Mouse (Mus musculus) thymus, postnatal 14 days (tissue): ENCODE data around the gene Rangap1.
"Not testable (repeated sequence)": the region's sequence is repeated elsewhere in the genome, so short reads cannot be mapped to it uniquely, and the experiment has no call there.

ENCODE experiments used
- DNase-seq: peaks from one replicate; pipeline ENCODE4 v3.0.0; 2021

Gene Rangap1

GRCm38 (mm10) chr15:81744992-81745600, at the start of gene Rangap1, which contains the start of gene Zc3h7b:
Gene Rangap1, minus strand, starts transcription at chr15:81745530.
Gene Zc3h7b, plus strand, starts transcription at chr15:81745057.
- DNase-seq, result peak; percentile 77

GRCm38 (mm10) chr15:81792444-81792843, 47.1 kb upstream of the Rangap1 start:
- DNase-seq, result no peak

- no peak for DNase-seq
Measured at GRCm38 (mm10) chr15:81787525-81787924, 42.2 kb upstream of the Rangap1 start.

- no peak for DNase-seq
Measured at GRCm38 (mm10) chr15:81785701-81786100, 40.4 kb upstream of the Rangap1 start.

- no peak for DNase-seq
Measured at GRCm38 (mm10) chr15:81784762-81785161, 39.4 kb upstream of the Rangap1 start.

- DNase-seq, result no peak
Measured at GRCm38 (mm10) chr15:81781816-81782215, 36.5 kb upstream of the Rangap1 start.

- DNase-seq, result no peak
Measured at GRCm38 (mm10) chr15:81776631-81777422, 31.5 kb upstream of the Rangap1 start.

GRCm38 (mm10) chr15:81774505-81775171, 29.3 kb upstream of the Rangap1 start:
- DNase-seq, result no peak

- DNase-seq, result no peak
Measured at GRCm38 (mm10) chr15:81772431-81773120, 27.2 kb upstream of the Rangap1 start.

- no peak for DNase-seq
Measured at GRCm38 (mm10) chr15:81769037-81769436, 23.7 kb upstream of the Rangap1 start.

GRCm38 (mm10) chr15:81766439-81766838, 21.1 kb upstream of the Rangap1 start:
- no peak for DNase-seq

GRCm38 (mm10) chr15:81765651-81766050, 20.3 kb upstream of the Rangap1 start:
- DNase-seq, result no peak

- no peak for DNase-seq
Measured at GRCm38 (mm10) chr15:81764573-81764972, 19.2 kb upstream of the Rangap1 start.

GRCm38 (mm10) chr15:81761959-81762358, 16.6 kb upstream of the Rangap1 start:
- no peak for DNase-seq

GRCm38 (mm10) chr15:81761381-81761780, 16.1 kb upstream of the Rangap1 start:
- no peak for DNase-seq

GRCm38 (mm10) chr15:81760361-81761079, 15.2 kb upstream of the Rangap1 start:
- no peak for DNase-seq

GRCm38 (mm10) chr15:81759542-81759941, 14.2 kb upstream of the Rangap1 start:
- no peak for DNase-seq

- DNase-seq, result no peak
Measured at GRCm38 (mm10) chr15:81758701-81759100, 13.4 kb upstream of the Rangap1 start.

- DNase-seq, result no peak
Measured at GRCm38 (mm10) chr15:81753669-81754068, 8.3 kb upstream of the Rangap1 start.

GRCm38 (mm10) chr15:81749742-81750141, 4.4 kb upstream of the Rangap1 start:
- DNase-seq, result no peak

- peak; percentile 82 for DNase-seq
Measured at GRCm38 (mm10) chr15:81745601-81746114, 328 bp upstream of the Rangap1 start.

GRCm38 (mm10) chr15:81742368-81742767, 3.0 kb downstream of the Rangap1 start:
- DNase-seq, result not testable (repeated sequence)
